Mouse (Mus musculus) A20 (cell line): Measurements from ENCODE around the gene 5730522E02Rik.

Experiments used
- DNase-seq: peaks from one replicate; pipeline ENCODE4 v3.0.0-alpha.2; 2011; ENCODE audit warnings: low read depth, low spot score

5730522E02Rik gene

GRCm38 (mm10) chr11:26210582-26211180 lies at the start of gene 5730522E02Rik:
5730522E02Rik (minus strand) TSS chr11:26210763.
- peak; percentile 71 for DNase-seq

GRCm38 (mm10) chr11:26236540-26236939 lies 26.0 kb upstream of the 5730522E02Rik start:
- no peak for DNase-seq

GRCm38 (mm10) chr11:26229895-26230294 lies 19.3 kb upstream of the 5730522E02Rik start:
- DNase-seq, result no peak

- DNase-seq, result peak; percentile 19
Observed at GRCm38 (mm10) chr11:26213643-26214042, 3.1 kb upstream of the 5730522E02Rik start.

GRCm38 (mm10) chr11:26209811-26210581 lies 567 bp downstream of the 5730522E02Rik start:
- DNase-seq, result peak; percentile 75

GRCm38 (mm10) chr11:26203466-26203865 lies 7.1 kb downstream of the 5730522E02Rik start:
- no peak for DNase-seq

- no peak for DNase-seq
Observed at GRCm38 (mm10) chr11:26202842-26203241, 7.7 kb downstream of the 5730522E02Rik start.

GRCm38 (mm10) chr11:26201778-26202097 lies 8.8 kb downstream of the 5730522E02Rik start:
- no peak for DNase-seq

- peak; percentile 66 for DNase-seq
Observed at GRCm38 (mm10) chr11:26200970-26201777, 9.4 kb downstream of the 5730522E02Rik start.

- no peak for DNase-seq
Observed at GRCm38 (mm10) chr11:26195468-26195867, 15.1 kb downstream of the 5730522E02Rik start.

- DNase-seq, result no peak
Observed at GRCm38 (mm10) chr11:26187231-26187967, 23.2 kb downstream of the 5730522E02Rik start.

GRCm38 (mm10) chr11:26170572-26170971 lies 40.0 kb downstream of the 5730522E02Rik start:
- DNase-seq, result no peak

- no peak for DNase-seq
Observed at GRCm38 (mm10) chr11:26167609-26167971, 43.0 kb downstream of the 5730522E02Rik start.

- DNase-seq, result no peak
Observed at GRCm38 (mm10) chr11:26166966-26167608, 43.5 kb downstream of the 5730522E02Rik start.

GRCm38 (mm10) chr11:26164651-26165259 lies 45.8 kb downstream of the 5730522E02Rik start:
- DNase-seq, result peak; percentile 53

- DNase-seq, result no peak
Observed at GRCm38 (mm10) chr11:26161354-26161753, 49.2 kb downstream of the 5730522E02Rik start.

- no peak for DNase-seq
Observed at GRCm38 (mm10) chr11:26159033-26159432, 51.5 kb downstream of the 5730522E02Rik start.

GRCm38 (mm10) chr11:26140024-26140423 lies 70.5 kb downstream of the 5730522E02Rik start:
- no peak for DNase-seq

GRCm38 (mm10) chr11:26138013-26138412 lies 72.5 kb downstream of the 5730522E02Rik start:
- DNase-seq, result no peak

GRCm38 (mm10) chr11:26130911-26131310 lies 79.7 kb downstream of the 5730522E02Rik start:
- no peak for DNase-seq

GRCm38 (mm10) chr11:26129054-26129453 lies 81.5 kb downstream of the 5730522E02Rik start:
- DNase-seq, result no peak
